Mouse (Mus musculus): Measurements from ENCODE around the gene Gm49373. TPM values are rescaled to one million over a fixed set of nuclear protein-coding genes. Genes with fewer than 3 reads are reported as not detected.

The Gm49373 gene
- total RNA-seq, 2 experiments from 2014 or later, result 0.27 TPM; not detected in 1

GRCm38 (mm10) chr9:21027774-21028290 is 45.1 kb downstream of the Gm49373 start:
- DNase-seq, result no peak

- DNase-seq, result no peak
Observed at GRCm38 (mm10) chr9:21026849-21027248, 46.0 kb downstream of the Gm49373 start.

- DNase-seq, result no peak
Observed at GRCm38 (mm10) chr9:21025258-21025810, 47.6 kb downstream of the Gm49373 start.

- no peak for DNase-seq
Observed at GRCm38 (mm10) chr9:21022726-21023125, 50.2 kb downstream of the Gm49373 start.

GRCm38 (mm10) chr9:21022288-21022687 is 50.6 kb downstream of the Gm49373 start:
- DNase-seq, result no peak

- no peak for DNase-seq
Observed at GRCm38 (mm10) chr9:21021363-21021762, 51.5 kb downstream of the Gm49373 start.

- DNase-seq, result no peak
Observed at GRCm38 (mm10) chr9:21018600-21018999, 54.3 kb downstream of the Gm49373 start.

GRCm38 (mm10) chr9:21017177-21017575 is 55.7 kb downstream of the Gm49373 start:
- no peak for DNase-seq

- DNase-seq, result no peak
Observed at GRCm38 (mm10) chr9:21016331-21017176, 56.3 kb downstream of the Gm49373 start.

- peak; percentile 58 for DNase-seq
Observed at GRCm38 (mm10) chr9:21015571-21016130, 57.2 kb downstream of the Gm49373 start, which contains the start of gene Icam1. TSS of gene Icam1 (plus strand) at chr9:21015985.

- DNase-seq, result peak; percentile 62
Observed at GRCm38 (mm10) chr9:21014691-21015570, 58.0 kb downstream of the Gm49373 start.

Small RNAs within 50 kb of the gene (microRNA-seq; reads per million reads assigned to microRNA genes)
- gene Mir1900 (ENCODE audit: borderline replicate concordance in 2 of 2) (0 reads per million in 2 experiments), gene Mir7082 (ENCODE audit: borderline replicate concordance in 2 of 2) (0 to 0.26 reads per million in 2 experiments)

Other genes with a start within 250 kb of the Gm49373 start
- gene A230050P20Rik, start 204.5 kb downstream of the Gm49373 start, total RNA-seq (2021), result 1 to 10 TPM; 1.7 to 2.7 TPM
- gene Angptl6, start 193.4 kb downstream of the Gm49373 start, total RNA-seq (2021), result 1 to 10 TPM; 4.1 to 4.6 TPM
- gene Ppan, start 184.9 kb downstream of the Gm49373 start, total RNA-seq (2021), result 1 to 10 TPM; 7.4 to 7.7 TPM
- 100 to 1,000 TPM in 1 of 2 experiments, 10 to 100 TPM in 1; 90.9 to 101 TPM for gene Eif3g, start 174.5 kb downstream of the Gm49373 start, total RNA-seq (2021)
- 10 to 100 TPM in 1 of 2 experiments, 1 to 10 TPM in 1; 6.5 to 10.5 TPM for gene Dnmt1, start 113.2 kb downstream of the Gm49373 start, total RNA-seq (2021)
- gene S1pr2, start 96.3 kb downstream of the Gm49373 start, total RNA-seq (2021), result 1 to 10 TPM; 2.3 to 3.6 TPM
- 10 to 100 TPM; 61.9 to 62.8 TPM for gene Mrpl4, start 70.4 kb downstream of the Gm49373 start, total RNA-seq (2021)
- 1 to 10 TPM; 1.6 to 3.0 TPM for gene Icam1, start 57.1 kb downstream of the Gm49373 start, total RNA-seq (2021)
- 1 to 10 TPM; 1.0 to 1.6 TPM for gene Icam4, start 43.7 kb downstream of the Gm49373 start, total RNA-seq (2021)
- gene Icam5, start 41.0 kb downstream of the Gm49373 start, total RNA-seq (2021), result not detected
- gene Zglp1, start 6.0 kb downstream of the Gm49373 start, total RNA-seq (2021), result not detected
- 10 to 100 TPM; 34.7 to 35.4 TPM for gene Fdx1l, start 518 bp upstream of the Gm49373 start, total RNA-seq (2021)
- under 1 TPM; 0.35 to 0.67 TPM for gene Gm38431, start 18.9 kb upstream of the Gm49373 start, total RNA-seq (2021)
- 10 to 100 TPM; 15.2 to 17.0 TPM for gene Raver1, start 18.9 kb upstream of the Gm49373 start, total RNA-seq (2021)
- gene Tyk2, start 58.1 kb upstream of the Gm49373 start, total RNA-seq (2021), result 1 to 10 TPM; 4.7 to 5.8 TPM
- gene Cdc37, start 76.9 kb upstream of the Gm49373 start, total RNA-seq (2021), result 100 to 1,000 TPM; 120 to 126 TPM
- 10 to 100 TPM; 44.6 to 46.7 TPM for gene Pde4a, start 92.6 kb upstream of the Gm49373 start, total RNA-seq (2021)
- gene Keap1, start 166.3 kb upstream of the Gm49373 start, total RNA-seq (2021), result 10 to 100 TPM; 55.0 to 56.3 TPM
- gene S1pr5, start 175.3 kb upstream of the Gm49373 start, total RNA-seq (2021), result under 1 TPM; 0.13 to 0.16 TPM
- 10 to 100 TPM; 60.5 to 63.9 TPM for gene Atg4d, start 192.2 kb upstream of the Gm49373 start, total RNA-seq (2021)
- 1 to 10 TPM; 8.3 to 8.5 TPM for gene Kri1, start 214.9 kb upstream of the Gm49373 start, total RNA-seq (2021)
- 1 to 10 TPM; 7.4 to 9.1 TPM for gene Cdkn2d, start 218.3 kb upstream of the Gm49373 start, total RNA-seq (2021)
- gene Ap1m2, start 239.2 kb upstream of the Gm49373 start, total RNA-seq (2021), result not detected
- gene Slc44a2, start 247.6 kb upstream of the Gm49373 start, total RNA-seq (2021), result 100 to 1,000 TPM; 117 to 128 TPM

Data from gastrocnemius, postnatal 25 days (tissue).